Mouse (Mus musculus) frontal cortex, postnatal 36 days (tissue): ENCODE data around the gene Cubn.

ENCODE experiments used
- DNase-seq, 2 experiments: peaks; one replicate each; pipeline ENCODE4 v3.0.0; 2022; ENCODE audit warnings: low spot score in 2 of 2

The Cubn gene

DNA sequence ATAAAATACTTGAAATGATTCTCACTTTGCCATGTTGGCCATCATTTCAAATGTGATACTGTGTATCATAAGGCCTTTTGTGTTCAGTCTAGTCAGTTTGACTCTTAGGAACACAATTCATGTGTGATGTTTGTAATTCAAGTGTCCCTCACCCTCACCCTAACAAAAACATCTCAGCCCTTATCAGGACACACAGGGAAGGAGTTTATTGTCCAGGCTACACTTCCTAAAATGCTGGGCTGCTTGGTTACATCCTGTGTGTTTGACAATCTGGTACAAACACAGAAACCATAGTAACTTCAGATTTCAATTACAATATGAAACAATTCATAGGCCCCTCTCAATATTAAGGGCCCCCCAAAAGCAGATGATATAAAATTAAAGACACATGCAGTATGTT lies 83.9 kb downstream of the Cubn start:
- DNase-seq = no peak

- DNase-seq = peak in 1 of 2 experiments; percentile 26
These were observed 84.3 kb downstream of the Cubn start for GRCm38 (mm10) chr2:13407272-13407671.

DNA sequence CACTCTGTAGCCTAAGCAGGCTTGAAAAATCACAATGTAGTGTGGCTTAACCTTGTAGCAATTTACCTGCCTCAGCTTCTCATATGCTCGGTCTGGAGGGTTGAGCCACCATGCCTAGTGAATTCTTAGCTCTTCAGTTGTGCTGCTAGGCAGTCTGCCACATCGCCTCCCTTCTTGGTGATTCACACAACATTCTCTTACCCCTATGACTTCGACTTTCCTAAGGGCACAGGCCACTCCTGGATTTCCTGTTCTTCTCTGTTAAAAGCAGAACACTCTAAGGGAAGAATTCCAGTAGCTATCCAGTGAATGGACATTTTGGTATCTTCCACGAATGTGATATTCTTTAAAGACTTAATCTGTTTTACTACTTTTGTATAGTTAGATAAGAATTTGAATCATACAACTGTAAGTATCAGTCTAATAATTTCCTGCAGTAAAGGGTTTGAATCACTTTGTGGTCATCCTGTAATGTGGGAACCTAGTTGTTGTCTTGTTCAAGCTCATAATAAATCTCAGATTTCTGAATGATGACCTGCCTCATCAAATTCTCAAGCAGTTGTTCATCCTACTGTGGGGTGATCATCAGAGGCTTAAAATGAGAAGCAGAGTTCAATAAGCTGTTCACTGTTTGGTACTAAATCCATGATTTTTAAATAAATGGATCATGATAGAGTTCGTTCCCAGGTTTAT lies 86.5 kb downstream of the Cubn start:
- DNase-seq = no peak

GRCm38 (mm10) chr2:13400831-13401230 lies 90.8 kb downstream of the Cubn start:
- DNase-seq = no peak

- DNase-seq = no peak
These were observed 92.0 kb downstream of the Cubn start for GRCm38 (mm10) chr2:13399480-13400072.

DNA sequence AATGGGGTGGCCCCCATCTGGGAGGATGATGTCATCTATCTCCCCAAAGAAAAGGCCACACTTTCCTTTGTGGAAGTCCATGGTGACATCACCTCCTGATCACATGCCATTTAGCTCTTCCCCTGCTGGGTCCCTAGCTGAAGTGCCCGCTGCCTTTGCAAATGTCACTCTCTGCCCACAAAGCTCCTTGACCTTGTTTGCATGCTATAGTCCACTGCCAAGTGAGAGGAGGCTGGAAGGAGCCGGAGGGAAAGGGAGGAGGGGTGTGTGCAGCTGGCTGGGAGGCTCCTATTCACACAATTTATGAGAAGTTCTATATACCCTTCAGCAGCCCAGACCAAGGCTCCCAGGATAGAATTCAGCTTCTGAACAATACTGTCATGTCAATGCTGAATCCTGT lies 92.7 kb downstream of the Cubn start:
- no peak for DNase-seq

DNA sequence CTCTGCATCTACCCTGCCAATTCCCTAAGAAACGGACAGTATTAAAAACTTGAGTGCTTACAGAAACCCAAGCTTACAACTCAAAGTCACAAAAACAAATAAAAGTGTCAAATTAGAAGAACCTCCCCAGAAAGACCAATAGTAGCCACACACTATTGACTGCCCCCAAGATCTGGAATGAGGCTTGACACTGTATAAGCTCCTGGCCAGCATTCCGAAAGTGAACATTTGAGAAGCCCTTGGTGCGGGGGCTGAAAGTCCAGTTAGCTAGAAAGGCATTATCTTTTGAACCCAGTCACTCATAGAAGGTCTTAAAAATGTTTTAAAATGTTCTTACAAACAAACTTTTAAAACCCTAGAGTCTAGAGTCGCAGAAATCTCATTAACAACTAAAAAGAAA lies 93.1 kb downstream of the Cubn start:
- no peak for DNase-seq

GRCm38 (mm10) chr2:13396124-13396540 lies 95.5 kb downstream of the Cubn start:
- DNase-seq = no peak

GRCm38 (mm10) chr2:13391018-13391417 lies 100.6 kb downstream of the Cubn start:
- DNase-seq = no peak

DNA sequence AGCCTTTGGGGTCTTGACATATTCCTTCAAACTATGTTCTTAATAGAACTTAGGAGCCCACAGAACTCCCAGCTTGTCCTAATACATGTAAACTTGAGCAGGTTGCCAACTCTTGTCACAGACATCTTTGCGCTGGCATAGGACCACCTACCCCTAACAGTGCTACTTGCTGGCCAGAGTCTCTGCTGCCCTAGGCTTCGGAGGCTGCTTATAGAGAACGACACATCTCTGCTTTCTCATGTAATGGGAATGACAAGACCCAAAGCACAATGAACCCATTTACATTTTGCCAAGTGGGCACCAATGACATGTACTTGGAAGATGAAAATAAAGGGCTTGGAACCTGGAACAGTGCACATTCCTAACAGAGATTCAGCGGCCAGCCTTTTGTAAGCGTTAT lies 105.0 kb downstream of the Cubn start:
- no peak for DNase-seq

- no peak for DNase-seq
These were observed 105.9 kb downstream of the Cubn start for GRCm38 (mm10) chr2:13385542-13386345.

GRCm38 (mm10) chr2:13384775-13385541 lies 106.7 kb downstream of the Cubn start:
- no peak for DNase-seq

DNA sequence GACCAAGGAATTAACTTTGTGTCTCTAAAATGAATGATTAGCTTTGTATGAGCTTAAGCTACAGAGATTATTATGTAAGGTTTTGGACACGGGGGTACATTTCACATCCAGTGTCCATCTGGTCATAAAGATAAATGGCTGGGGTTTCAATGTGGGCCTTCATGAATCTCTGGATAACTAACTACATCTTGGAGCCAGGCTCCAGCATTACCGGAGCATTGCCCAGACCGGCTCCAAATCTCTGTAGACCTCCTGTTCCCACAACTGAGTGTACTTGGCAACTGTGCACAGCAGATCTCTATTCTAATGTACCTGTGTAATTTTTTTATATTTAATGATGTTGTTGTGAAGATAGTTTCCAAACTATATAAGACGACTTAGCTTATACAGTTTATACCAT lies 115.4 kb downstream of the Cubn start:
- DNase-seq = no peak

- DNase-seq = no peak
These were observed 118.3 kb downstream of the Cubn start for GRCm38 (mm10) chr2:13373291-13373690.

DNA sequence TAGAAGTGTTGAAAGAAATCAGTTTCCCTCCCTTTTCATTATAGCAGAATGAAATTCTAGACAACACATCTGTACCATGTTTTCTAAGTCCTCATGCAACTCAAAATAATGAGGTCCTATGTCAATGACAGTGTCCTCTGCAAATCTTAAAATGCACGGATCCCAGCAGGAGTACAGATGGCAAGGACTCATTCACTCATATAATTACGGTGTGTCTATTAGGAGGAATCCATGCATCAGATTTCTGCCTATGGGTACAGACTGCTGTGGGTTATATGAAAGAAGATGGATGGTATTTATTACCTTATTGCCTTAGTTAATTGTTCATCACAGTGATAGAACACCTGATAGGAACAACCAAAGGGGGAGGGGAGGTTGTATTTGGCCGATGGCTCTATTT lies 118.8 kb downstream of the Cubn start:
- no peak for DNase-seq

DNA sequence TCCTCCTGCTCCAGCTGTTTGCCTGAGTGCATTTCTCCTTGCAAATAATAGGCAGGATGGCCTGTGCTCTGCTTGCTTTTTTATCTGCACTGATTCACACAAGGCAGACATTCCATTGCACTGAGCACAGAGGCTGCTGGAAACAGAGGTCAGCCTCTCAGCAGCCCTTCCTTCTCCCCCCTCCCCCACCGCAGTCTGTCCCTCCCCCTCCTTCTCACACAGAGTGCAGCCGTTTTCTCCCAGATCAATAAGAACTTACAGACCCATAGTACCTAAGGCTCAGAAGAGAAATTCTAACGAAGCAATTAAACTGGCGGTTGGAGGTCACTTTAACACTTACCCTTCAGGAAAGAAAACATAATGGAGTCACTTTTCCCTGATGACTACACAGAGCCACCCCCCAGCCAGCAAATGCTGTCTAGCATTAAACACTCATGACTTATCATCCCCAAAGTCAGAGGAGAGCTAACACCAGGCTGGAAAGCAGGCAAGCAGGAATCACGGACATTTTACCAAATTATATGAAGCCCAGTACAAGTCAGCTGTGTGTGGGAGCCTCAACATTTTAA lies 119.3 kb downstream of the Cubn start:
- DNase-seq = no peak

- no peak for DNase-seq
These were observed 119.8 kb downstream of the Cubn start for GRCm38 (mm10) chr2:13371797-13372170.

DNA sequence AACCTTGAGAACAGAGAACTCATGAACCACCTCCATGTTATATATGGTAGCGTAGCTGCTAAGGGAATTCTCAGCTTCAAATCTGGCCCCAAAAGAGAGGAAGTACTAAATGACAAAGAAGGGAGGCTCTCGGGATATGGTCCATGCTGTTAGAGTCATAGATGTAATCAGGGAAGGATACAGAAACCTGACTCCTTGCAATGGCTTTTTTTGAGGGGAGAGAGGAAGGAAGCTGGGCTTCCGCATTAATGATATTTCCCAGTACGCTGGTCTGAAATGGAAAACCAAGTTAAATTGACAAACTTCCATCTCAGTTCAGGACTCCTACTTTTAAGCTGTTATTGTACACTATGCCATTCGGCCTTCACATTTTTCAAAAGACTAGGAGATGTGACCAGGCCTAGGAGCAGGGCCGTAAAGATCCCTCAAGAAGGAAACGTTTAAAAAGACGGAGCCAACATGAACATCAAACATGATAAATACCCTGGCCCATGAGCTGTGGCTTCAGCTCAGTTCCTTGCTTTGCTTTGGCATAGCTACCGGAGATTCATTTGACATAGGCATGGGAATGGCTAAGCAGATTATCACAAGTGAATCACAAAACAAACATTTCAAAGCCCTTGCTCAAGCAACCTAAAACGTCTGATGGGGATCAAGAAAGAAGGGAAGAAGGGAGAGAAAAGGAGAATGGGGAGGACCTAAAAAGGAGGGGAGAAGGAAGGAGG lies 120.4 kb downstream of the Cubn start:
- no peak for DNase-seq

- DNase-seq = no peak
These were observed 121.1 kb downstream of the Cubn start for GRCm38 (mm10) chr2:13370556-13370955.

DNA sequence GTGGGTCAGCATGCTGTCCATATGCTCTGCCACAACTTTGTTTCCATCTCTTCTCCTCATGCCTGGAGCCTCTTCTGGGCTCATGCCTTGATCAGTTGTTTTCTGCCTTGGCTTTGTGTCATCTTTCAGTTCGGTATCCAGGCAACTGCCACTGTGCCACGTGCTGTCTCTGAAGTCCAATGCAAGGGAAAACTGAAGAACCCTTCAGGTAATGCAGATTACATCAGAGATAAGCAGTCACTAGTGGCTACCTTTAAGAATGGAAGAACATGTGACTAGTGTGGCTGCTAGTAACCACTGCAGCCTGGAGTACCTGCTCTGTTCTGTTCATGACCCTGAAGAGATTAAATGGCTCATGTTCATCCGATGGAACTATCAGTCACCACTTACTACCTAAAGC lies 123.1 kb downstream of the Cubn start:
- DNase-seq = no peak

GRCm38 (mm10) chr2:13357885-13358552 lies 133.6 kb downstream of the Cubn start:
- DNase-seq = no peak
